Mouse (Mus musculus) liver, adult 2 months (tissue): ENCODE measurements at regions not wholly inside any gene's neighbourhood (a gene's known extent, or its start where the extent isn't known, plus 50 kb on each side); places are given as distances from the start of the nearest gene placed in this dataset.

Source experiments
- DNase-seq: peaks from one replicate; pipeline ENCODE4 v3.0.0-alpha.2; 2011; ENCODE audit warnings: low read depth, low spot score; ENCODE audit errors: extremely low read depth
- H3K27ac ChIP-seq: fragments of 200-500 bp; replicated peaks from 2 replicates; pipeline ENCODE4 v1.5.1; 2012; ENCODE audit warnings: low read depth, mild to moderate bottlenecking, control low read depth, inconsistent platforms, low read length; ENCODE audit not compliant: insufficient read depth
- H3K27me3 ChIP-seq: fragments of 200-500 bp; 2 replicates; pipeline ENCODE4 v1.6.1; 2012; ENCODE audit warnings: mild to moderate bottlenecking, moderate library complexity, low read length, inconsistent platforms; ENCODE audit not compliant: control insufficient read depth, insufficient read depth
- H3K36me3 ChIP-seq: fragments of 200-500 bp; 2 replicates; pipeline ENCODE4 v1.6.1; 2012; ENCODE audit warnings: low read length, inconsistent platforms; ENCODE audit not compliant: control insufficient read depth, insufficient read depth
- H3K4me1 ChIP-seq: fragments of 200-500 bp; 2 replicates; pipeline ENCODE4 v1.6.1; 2011; ENCODE audit warnings: low read length; ENCODE audit not compliant: control insufficient read depth, insufficient read depth
- H3K4me3 ChIP-seq: fragments of 200-500 bp; 2 replicates; pipeline ENCODE4 v1.5.1; 2011; ENCODE audit warnings: low read depth, mild to moderate bottlenecking, control low read depth, low read length, moderate library complexity; ENCODE audit not compliant: insufficient read depth
- H3K79me2 ChIP-seq: fragments of 200-500 bp; 2 replicates; pipeline ENCODE4 v1.6.1; 2012; ENCODE audit warnings: inconsistent platforms, mild to moderate bottlenecking, low read length, moderate library complexity; ENCODE audit not compliant: control insufficient read depth, insufficient read depth
- H3K9ac ChIP-seq: fragments of 200-500 bp; 2 replicates; pipeline ENCODE4 v1.6.1; 2012; ENCODE audit warnings: low read depth, mild to moderate bottlenecking, control low read depth, inconsistent platforms, low read length
- CTCF ChIP-seq: fragments of 200-500 bp; IDR thresholded peaks from 2 replicates; pipeline ENCODE4 v1.5.1; 2011; ENCODE audit warnings: low read depth, low read length, control low read depth
- POLR2A ChIP-seq: fragments of 200-500 bp; IDR thresholded peaks from 2 replicates; pipeline ENCODE4 v1.6.1; 2011; ENCODE audit warnings: low read length, control low read depth; ENCODE audit not compliant: insufficient read depth; ENCODE audit errors: extremely low read depth
- WGBS: fragments of 180-500 bp; shearing (Covaris S2); methylation state at CpG from one replicate; pipeline ENCODE4 v1.1.7; 2018; 5-methylcytosine and 5-hydroxymethylcytosine counted together

DNA sequence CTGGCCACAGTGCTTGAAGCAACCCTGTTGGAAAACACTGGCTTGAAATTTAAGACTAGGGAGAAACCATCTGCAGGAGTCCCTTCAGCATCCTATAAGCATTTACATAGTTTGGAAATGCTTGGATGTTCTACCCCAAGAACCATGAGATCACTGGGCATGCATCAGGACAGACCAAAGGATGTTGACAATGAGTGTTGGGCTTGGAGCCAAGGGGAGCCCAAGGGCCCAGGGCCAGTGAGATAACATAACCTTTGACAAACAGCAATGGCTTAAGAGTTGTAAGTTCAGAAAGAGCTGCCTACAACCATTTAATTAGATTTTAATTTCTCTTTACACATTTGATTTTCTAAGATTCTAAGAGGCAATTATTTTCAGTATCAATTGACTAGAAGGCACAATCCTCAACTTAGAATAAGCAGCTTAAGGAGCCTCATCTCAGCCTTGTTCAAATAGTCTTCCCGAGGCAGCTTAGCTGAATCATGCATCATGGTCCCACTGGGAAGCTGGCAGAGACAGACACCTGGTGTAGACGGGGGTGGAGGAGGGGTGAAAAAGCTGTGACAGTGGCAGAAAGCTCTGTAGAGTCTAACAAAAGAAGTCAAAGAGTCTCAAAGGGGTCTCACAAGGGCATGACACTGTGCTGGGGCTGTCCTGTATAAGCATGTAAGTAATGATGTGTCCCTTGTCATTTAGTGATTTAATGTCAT, 462.1 kb downstream of the Fut8 start:
- 21% methylated on average over 2 of the region's 2 CpGs for WGBS
- Histone ChIP-seq H3K9ac (no peak overlapping the region), H3K36me3 (no peaks in the 10 kb centered on the region), H3K4me3 (no peak overlapping the region), H3K4me1 (no peaks in the 10 kb centered on the region), H3K27ac (no peak overlapping the region), H3K27me3 (no peaks in the 10 kb centered on the region), H3K79me2 (no peaks in the 10 kb centered on the region)
- TF ChIP-seq CTCF (no peak), POLR2A (no peak)
- peak; percentile 54 for DNase-seq

- no peak for TF ChIP-seq POLR2A
- H3K27ac ChIP-seq = no peak overlapping the region
- WGBS = 74% methylated on average over 7 of the region's 7 CpGs
These were observed 477.6 kb downstream of the Fut8 start for GRCm38 (mm10) chr12:77715506-77715905.

DNA sequence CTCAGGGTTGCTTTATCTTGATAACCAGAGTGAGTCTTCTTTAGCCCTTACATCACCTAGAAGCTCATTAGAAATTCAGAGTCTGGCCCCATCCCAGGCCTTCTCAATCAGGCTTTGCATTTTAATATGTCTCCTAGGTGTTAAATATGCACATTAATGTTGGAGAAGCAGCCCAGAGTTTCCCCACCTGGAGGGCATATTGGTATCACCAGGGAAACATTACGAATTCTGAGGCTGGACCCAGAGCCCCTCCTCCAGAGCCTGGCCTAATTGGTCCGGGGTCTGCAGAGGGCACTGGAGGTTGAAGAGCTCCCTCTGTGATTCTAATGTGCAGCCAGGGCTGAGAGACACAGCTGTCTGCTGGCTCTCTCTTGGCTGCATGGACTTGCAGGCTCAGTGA, 478.1 kb downstream of the Fut8 start:
- DNase-seq = no peak
- H3K4me1 ChIP-seq = no peaks in the 10 kb centered on the region
- no peaks in the 10 kb centered on the region for H3K79me2 ChIP-seq
- H3K36me3 ChIP-seq = no peaks in the 10 kb centered on the region
- TF ChIP-seq POLR2A (no peak), CTCF (no peak)
- no peak overlapping the region for H3K27ac ChIP-seq
- H3K9ac ChIP-seq = no peak overlapping the region
- H3K27me3 ChIP-seq = no peaks in the 10 kb centered on the region; the same call in 1 of the 2 replicates
- 49% methylated on average over 2 of the region's 2 CpGs for WGBS
- no peak overlapping the region for H3K4me3 ChIP-seq

More at GRCm38 (mm10) chr12:77715506-77715905, 477.6 kb downstream of the Fut8 start:
- no peak for DNase-seq
- Histone ChIP-seq H3K27me3 (no peaks in the 10 kb centered on the region; the same call in 1 of the 2 replicates), H3K4me1 (no peaks in the 10 kb centered on the region), H3K36me3 (no peaks in the 10 kb centered on the region), H3K4me3 (no peak overlapping the region), H3K79me2 (no peaks in the 10 kb centered on the region), H3K9ac (no peak overlapping the region)

DNA sequence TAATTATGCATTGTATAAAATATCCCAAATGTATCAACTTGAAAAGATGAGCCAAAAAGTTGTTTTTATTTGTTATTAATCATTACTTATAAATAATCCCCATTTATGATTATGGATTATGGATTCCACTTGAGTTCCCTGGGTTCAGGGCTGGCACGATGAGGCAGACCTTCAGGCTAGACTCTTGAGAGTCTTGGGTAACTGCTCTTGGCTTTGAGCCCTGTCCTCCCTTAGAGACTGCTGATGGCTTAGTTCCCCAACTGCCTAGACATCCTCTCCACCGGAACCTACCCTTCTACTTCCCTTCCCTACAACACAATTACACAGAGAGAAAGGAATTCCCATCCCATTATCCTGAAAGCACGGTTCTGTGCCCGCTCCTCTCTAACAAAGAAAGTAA, 466.3 kb upstream of the Gm6657 start:
- H3K36me3 ChIP-seq = no peaks in the 10 kb centered on the region
- peaks cover 6% of the 10 kb centered on the region for H3K4me1 ChIP-seq
- WGBS = 43% methylated on average over 4 of the region's 4 CpGs
- no peak overlapping the region for H3K27ac ChIP-seq
- TF ChIP-seq POLR2A (no peak), CTCF (no peak)
- no peaks in the 10 kb centered on the region for H3K79me2 ChIP-seq
- DNase-seq = peak; percentile 4
- H3K4me3 ChIP-seq = no peak overlapping the region
- 0 out of 2 replicates have a peak, but pooled peaks cover 2% of the 10 kb centered on the region for H3K27me3 ChIP-seq
- no peak overlapping the region for H3K9ac ChIP-seq

GRCm38 (mm10) chr12:77739047-77739760, 454.8 kb upstream of the Gm6657 start:
- DNase-seq = no peak
- H3K79me2 ChIP-seq = no peaks in the 10 kb centered on the region
- TF ChIP-seq POLR2A = no peak
- no peak for TF ChIP-seq CTCF
- H3K9ac ChIP-seq = no peak overlapping the region
- WGBS = 82% methylated on average over 6 of the region's 6 CpGs
- no peak overlapping the region for H3K27ac ChIP-seq
- H3K4me3 ChIP-seq = no peak overlapping the region
- no peaks in the 10 kb centered on the region for H3K4me1 ChIP-seq
- no peaks in the 10 kb centered on the region for H3K36me3 ChIP-seq
- no peaks in the 10 kb centered on the region for H3K27me3 ChIP-seq

DNA sequence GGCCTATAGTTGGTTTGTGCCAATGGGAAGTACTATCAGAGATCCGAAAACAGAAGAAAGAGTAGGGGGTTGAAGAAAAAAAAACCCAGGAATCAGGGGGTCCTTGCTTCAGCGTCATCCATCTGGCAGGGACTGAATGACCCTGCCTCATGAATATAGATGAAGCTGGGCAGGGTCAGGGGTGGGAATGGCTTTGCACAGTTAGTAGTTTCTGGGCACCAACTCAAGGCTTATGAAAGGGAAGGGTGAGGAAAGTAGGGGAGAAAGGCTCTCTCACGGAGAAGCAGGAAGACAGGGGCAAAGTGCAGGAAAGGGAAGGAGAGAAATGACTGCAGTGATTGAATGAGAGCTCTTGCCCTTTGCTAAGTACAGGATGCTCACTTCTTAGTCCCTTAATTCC, 451.3 kb upstream of the Gm6657 start:
- no peak for DNase-seq
- Histone ChIP-seq H3K4me1 (no peaks in the 10 kb centered on the region), H3K36me3 (no peaks in the 10 kb centered on the region), H3K9ac (no peak overlapping the region), H3K4me3 (no peak overlapping the region), H3K27ac (no peak overlapping the region), H3K27me3 (no peaks in the 10 kb centered on the region), H3K79me2 (no peaks in the 10 kb centered on the region)
- WGBS = 71% methylated on average over 3 of the region's 3 CpGs
- TF ChIP-seq POLR2A (no peak), CTCF (no peak)
